Mouse (Mus musculus) stomach, embryonic 16.5 days (tissue): ENCODE results near the gene Palm3. TPM values are rescaled to one million over a fixed set of nuclear protein-coding genes. Genes with fewer than 3 reads are reported as not detected.

Source experiments
- ATAC-seq: fragments of 200-750 bp; cut with Nextera tagmentation; 2 replicates; pipeline ENCODE4 v1.8.0; 2017; ENCODE audit warnings: moderate number of reproducible peaks, moderate TSS enrichment; ENCODE audit not compliant: insufficient read depth, low FRiP score
- H3K27ac ChIP-seq: fragments of 300-500 bp; sonication (generic); 2 replicates; pipeline ENCODE4 v1.5.1; 2014; ENCODE audit warnings: low read length
- H3K27me3 ChIP-seq: fragments of 300-500 bp; sonication (generic); 2 replicates; pipeline ENCODE4 v1.6.1; 2014; ENCODE audit warnings: low read length, control low read depth, mixed read lengths; ENCODE audit not compliant: control insufficient read depth, insufficient read depth
- H3K36me3 ChIP-seq: fragments of 300-500 bp; sonication (generic); 2 replicates; pipeline ENCODE4 v1.6.1; 2014; ENCODE audit warnings: low read length; ENCODE audit not compliant: control insufficient read depth, insufficient read depth
- H3K4me1 ChIP-seq: fragments of 300-500 bp; sonication (generic); 2 replicates; pipeline ENCODE4 v1.6.1; 2014; ENCODE audit warnings: low read length, control low read depth, mixed read lengths; ENCODE audit not compliant: control insufficient read depth, insufficient read depth
- H3K4me2 ChIP-seq: fragments of 300-500 bp; sonication (generic); 2 replicates; pipeline ENCODE4 v1.6.1; 2014; ENCODE audit warnings: low read depth, low read length, mixed read lengths
- H3K4me3 ChIP-seq: fragments of 300-500 bp; sonication (generic); replicated peaks from 2 replicates; pipeline ENCODE4 v1.5.1; 2014; ENCODE audit warnings: mild to moderate bottlenecking, low read length
- H3K9ac ChIP-seq: fragments of 300-500 bp; sonication (generic); 2 replicates; pipeline ENCODE4 v1.6.1; 2014; ENCODE audit warnings: low read length
- H3K9me3 ChIP-seq: fragments of 300-500 bp; sonication (generic); replicated peaks from 2 replicates; pipeline ENCODE4 v1.6.1; 2016; ENCODE audit warnings: low read length, control low read depth; ENCODE audit not compliant: control insufficient read depth
- WGBS: fragments of 180-500 bp; shearing (Covaris S2); extraction: QIAGEN DNeasy Blood & Tissue Kit; methylation state at CpG from one replicate; pipeline ENCODE4 v1.1.7; 2014; 5-methylcytosine and 5-hydroxymethylcytosine counted together
- polyA plus RNA-seq: library from polyadenylated mRNA; unstranded; fragments of >200 nt; fragmentation: Nextera tagmentation; extraction: Ambion mirVana; gene quantifications from 2 replicates; pipeline ENCODE4 v1.2.1, GENCODE M21; 2015

The Palm3 gene
- 4.1 and 4.9 TPM in 2 replicates for polyA plus RNA-seq

DNA sequence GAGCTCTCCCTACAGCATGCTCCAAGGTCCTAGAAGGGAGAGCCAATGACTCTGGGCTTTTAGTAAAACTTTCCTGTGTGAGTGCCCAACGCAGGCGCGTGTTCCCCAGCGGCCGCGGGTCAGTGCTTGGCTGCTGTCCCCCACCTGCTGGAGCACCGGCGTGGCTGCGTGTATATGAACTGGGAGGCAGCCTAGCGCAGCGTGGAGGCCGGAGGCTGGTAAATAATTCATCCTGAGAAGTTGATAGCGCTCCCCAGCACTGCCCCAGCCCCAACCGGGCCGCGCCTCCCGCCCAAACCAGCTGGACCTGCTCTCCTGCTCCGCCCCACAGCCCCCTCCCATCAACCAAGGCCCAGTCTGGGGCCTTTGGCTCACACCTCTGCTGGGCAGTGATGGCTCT, at the start of gene Palm3:
Palm3 (plus strand) TSS at position 376 of the 400 bp plus-strand sequence.
- Histone ChIP-seq H3K9me3 (no peaks in the 10 kb centered on the region), H3K4me3 (peak within 1 kb of the TSS; percentile 10), H3K4me1 (peaks cover 28% of the 10 kb centered on the region), H3K36me3 (no peaks in the 10 kb centered on the region), H3K4me2 (peak within 1 kb of the TSS; percentile 37), H3K9ac (peak within 1 kb of the TSS; percentile 29), H3K27me3 (no peaks in the 10 kb centered on the region), H3K27ac (0 out of 2 replicates have a peak within 1 kb of the TSS, but pooled peaks have one; percentile 4)
- ATAC-seq = peak; percentile 87
- WGBS = 8% methylated on average over 18 of the region's 18 CpGs

DNA sequence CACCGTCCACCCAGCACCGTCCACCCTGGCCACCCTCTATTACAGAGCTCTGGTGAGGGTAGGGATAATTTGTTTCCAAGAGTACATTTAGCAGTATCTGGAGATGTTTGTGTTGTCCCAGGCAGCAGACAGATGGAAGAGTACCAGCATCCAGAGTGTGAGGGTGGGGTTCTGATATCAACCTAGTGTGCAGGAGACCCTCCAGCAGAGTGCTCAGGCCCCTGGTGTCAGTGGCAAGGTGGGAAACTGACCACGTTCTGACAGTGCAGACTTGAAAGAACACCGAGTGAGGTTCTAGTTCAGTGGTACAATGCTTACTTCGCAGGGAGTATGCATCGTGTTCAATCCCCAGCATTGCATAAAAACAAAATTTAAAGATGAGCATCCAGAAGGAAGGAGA, 49.6 kb upstream of the Palm3 start:
- no peaks in the 10 kb centered on the region for H3K27me3 ChIP-seq
- no peaks in the 10 kb centered on the region; the same call in 1 of the 2 replicates for H3K36me3 ChIP-seq
- H3K9me3 ChIP-seq = no peaks in the 10 kb centered on the region
- 81% methylated on average over 6 of the region's 6 CpGs for WGBS
- peaks cover 20% of the 10 kb centered on the region; the same call in 1 of the 2 replicates for H3K4me1 ChIP-seq
- no peak overlapping the region for H3K9ac ChIP-seq
- H3K4me2 ChIP-seq = peak overlapping the region; percentile 78
- H3K27ac ChIP-seq = no peak overlapping the region
- no peak for ATAC-seq
- H3K4me3 ChIP-seq = peak overlapping the region; percentile 83; the same call in 1 of the 2 replicates

DNA sequence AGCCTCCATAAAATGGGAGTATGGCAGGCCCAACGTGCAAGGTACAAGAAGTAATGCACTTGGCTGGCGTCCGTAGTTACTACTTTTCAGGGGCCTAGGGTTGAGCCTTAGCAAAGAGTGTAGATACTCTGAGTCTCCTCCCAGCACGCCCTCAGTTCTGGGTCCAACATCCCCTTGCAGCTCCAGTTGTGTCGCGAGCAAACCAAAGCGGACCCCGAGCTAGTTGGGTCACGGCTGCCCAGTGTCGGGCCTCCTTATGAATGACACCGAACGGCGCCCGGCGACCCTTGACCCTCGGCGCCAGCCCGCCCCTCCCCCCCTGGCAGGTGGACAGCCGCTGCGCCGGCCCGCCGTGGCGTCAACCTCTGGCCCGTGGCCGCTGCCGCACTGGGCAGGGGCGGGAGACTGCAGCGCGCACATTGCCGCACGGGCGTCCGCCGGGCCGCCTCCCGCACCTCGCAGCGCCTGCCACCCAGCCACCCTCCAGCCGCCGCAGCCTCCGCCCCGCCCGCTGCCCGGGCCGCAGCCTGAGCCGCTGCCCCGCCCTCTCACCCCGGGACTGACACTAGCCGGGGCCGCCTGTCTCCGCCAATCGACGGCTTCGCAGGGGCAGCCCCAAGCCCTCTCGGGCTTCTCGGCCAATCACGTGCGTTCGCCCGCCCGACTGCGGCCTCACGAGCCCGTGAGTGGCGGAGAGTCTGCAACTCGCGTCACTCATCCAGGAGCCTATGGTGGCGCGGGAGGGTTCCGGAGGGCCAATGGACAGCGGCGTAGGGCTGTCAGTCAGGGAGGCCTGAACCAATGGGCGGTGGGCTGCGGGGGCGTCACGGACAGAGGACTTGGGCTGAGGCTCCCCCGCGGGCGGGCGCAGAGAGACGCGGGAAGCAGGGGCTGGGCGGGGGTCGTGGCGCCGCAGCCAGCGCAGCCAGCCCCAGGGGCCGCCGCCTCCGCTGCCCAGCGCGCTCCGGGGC, 48.8 kb upstream of the Palm3 start, which contains the start of gene Prkaca:
Prkaca (plus strand) TSS at position 844 of the 971 bp plus-strand sequence.
- ATAC-seq = peak; percentile 99
- peak within 1 kb of the TSS; percentile 46 for H3K27ac ChIP-seq
- H3K4me3 ChIP-seq = peak within 1 kb of the TSS; percentile 83
- H3K4me2 ChIP-seq = peak within 1 kb of the TSS; percentile 93
- no peaks in the 10 kb centered on the region for H3K27me3 ChIP-seq
- H3K9me3 ChIP-seq = no peaks in the 10 kb centered on the region
- peak within 1 kb of the TSS; percentile 89 for H3K9ac ChIP-seq
- no peaks in the 10 kb centered on the region; the same call in 1 of the 2 replicates for H3K36me3 ChIP-seq
- under 1% methylated on average over 82 of the region's 94 CpGs for WGBS
- H3K4me1 ChIP-seq = peaks cover 28% of the 10 kb centered on the region

DNA sequence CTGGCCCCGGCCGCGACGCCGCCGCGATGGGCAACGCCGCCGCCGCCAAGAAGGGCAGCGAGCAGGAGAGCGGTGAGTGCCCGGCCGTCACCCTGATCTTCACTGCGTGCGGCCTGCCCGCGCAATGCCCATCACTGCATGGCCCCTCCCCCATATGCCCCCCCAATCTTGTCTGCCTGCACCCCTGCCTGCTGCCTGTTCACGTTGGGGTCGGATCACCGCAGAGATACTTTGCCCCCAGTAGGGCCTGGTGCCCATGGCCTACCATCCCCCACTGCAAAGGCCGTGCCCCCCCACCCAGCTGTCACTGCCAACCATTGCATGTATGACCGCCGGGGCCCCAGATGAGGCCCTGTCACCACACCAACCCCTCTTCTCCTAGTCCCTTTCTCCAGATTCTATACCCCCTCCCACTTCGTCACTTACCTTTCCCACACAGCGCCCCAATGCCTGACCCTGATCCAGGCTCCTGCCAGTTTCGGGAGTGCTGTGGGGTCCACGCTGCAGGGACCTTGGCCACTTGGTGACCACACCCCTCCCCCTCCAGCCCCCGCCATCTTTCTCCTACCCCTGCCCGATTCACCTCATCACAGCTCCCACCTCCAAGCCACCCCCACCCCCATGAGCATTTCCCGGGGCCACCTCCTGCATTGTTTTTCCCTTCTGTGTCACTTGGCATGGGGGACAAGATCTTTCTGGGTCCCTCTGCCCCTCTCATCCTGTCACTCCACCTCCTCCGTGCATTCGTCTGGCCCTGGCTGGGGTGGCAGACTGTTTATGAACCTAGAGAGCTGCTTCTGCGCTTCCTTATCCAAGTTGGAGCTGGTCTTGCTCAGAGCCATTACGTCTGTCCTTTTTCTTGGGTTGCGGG, 47.9 kb upstream of the Palm3 start:
- Histone ChIP-seq H3K36me3 (no peaks in the 10 kb centered on the region), H3K9me3 (no peaks in the 10 kb centered on the region), H3K4me3 (peak overlapping the region; percentile 83), H3K9ac (peak overlapping the region; percentile 89), H3K4me2 (peak overlapping the region; percentile 93), H3K27ac (peak overlapping the region; percentile 46; the same call in 1 of the 2 replicates), H3K27me3 (no peaks in the 10 kb centered on the region), H3K4me1 (peaks cover 32% of the 10 kb centered on the region)
- 3% methylated on average over 36 of the region's 37 CpGs for WGBS
- 0 out of 2 replicates have a peak, but pooled peaks have one; percentile 0 for ATAC-seq

DNA sequence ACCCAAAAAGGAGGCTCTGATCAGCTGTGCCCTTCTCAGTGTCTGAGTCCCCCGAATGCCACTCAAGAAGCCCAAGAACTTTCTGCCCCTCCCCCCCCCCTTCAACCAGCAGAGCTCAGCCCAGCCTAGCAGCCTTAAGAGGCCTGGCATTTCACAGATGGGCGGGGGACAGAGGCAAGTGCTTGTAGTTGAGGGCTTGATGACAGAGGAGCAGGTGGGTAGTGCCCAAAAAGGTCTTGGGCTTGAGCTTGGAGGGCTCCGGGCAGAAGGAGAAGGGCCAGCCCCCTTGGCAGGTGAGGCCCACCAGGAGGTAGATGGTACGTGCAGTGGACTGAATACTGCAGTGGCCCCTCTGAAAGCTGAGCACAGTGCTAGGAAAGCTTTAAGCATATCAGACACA, 46.8 kb upstream of the Palm3 start:
- ATAC-seq = no peak
- 80% methylated on average over 4 of the region's 4 CpGs for WGBS
- Histone ChIP-seq H3K27me3 (no peaks in the 10 kb centered on the region), H3K36me3 (no peaks in the 10 kb centered on the region), H3K27ac (no peak overlapping the region), H3K4me1 (peaks cover 32% of the 10 kb centered on the region), H3K9me3 (no peaks in the 10 kb centered on the region), H3K4me3 (no peak overlapping the region), H3K9ac (no peak overlapping the region; the same call in 1 of the 2 replicates), H3K4me2 (no peak overlapping the region)

DNA sequence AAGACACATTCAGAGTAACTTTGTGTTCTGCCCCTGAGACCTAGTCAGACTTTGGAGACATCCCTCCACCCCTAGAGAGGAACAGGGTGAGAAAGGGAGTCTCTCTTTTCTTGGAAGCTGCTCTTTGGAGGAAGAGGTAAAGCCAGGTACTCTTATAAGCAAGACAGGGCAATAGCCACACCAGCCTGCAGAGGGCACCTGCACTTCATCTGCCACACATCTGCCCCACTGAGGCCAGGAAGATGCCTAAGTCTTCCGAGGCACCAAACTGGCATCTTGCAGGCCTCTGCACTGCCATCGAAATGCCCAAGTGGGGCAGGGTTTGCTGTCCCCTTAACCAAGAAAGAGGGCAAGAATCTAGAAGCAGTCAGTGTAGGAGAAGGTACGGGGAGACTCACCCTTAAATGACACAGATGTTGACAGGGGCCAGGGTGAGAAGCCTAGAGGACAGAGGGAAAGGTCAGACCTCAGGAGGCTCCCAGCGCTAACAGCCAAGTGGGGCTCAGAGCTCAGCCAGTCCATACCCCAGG, 45.1 kb upstream of the Palm3 start:
- Histone ChIP-seq H3K36me3 (0 out of 2 replicates have a peak, but pooled peaks cover under 1% of the 10 kb centered on the region), H3K27me3 (no peaks in the 10 kb centered on the region), H3K9me3 (no peaks in the 10 kb centered on the region), H3K9ac (no peak overlapping the region), H3K4me2 (no peak overlapping the region), H3K4me3 (no peak overlapping the region), H3K4me1 (peaks cover 32% of the 10 kb centered on the region), H3K27ac (no peak overlapping the region)
- no peak for ATAC-seq
- WGBS = 81% methylated on average over 4 of the region's 4 CpGs

DNA sequence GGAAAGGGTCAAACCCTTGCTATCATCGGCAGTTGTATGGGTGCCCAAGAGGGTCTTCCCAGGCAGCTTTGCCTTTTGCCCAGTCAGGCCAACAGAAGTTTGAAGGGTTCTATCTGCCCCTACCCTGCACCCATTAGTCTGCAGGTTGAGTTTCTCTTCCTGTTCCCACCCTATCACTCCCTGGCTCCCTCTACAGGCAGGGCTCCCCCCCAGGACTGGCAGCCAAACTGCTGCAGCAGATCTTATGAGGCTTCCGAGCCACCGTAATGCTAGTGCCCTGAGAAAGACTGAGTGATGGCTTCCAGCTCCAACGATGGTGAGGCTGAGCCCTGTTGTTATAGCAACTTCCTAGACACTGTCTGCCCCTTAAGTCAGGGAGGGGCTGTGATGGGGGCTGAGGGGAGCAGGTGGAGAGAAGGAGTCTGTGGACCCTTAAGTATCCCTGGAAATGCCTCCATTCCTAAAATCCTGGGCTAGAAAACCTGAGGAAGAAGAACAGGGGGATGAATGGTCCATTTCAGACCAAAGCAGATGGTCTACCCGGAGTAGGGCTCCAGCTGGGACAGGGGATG, 44.4 kb upstream of the Palm3 start:
- no peak overlapping the region for H3K27ac ChIP-seq
- peaks cover 29% of the 10 kb centered on the region for H3K4me1 ChIP-seq
- H3K4me3 ChIP-seq = no peak overlapping the region
- no peak overlapping the region for H3K4me2 ChIP-seq
- peaks cover 7% of the 10 kb centered on the region; the same call in 1 of the 2 replicates for H3K36me3 ChIP-seq
- ATAC-seq = no peak
- H3K9me3 ChIP-seq = no peaks in the 10 kb centered on the region
- H3K9ac ChIP-seq = no peak overlapping the region
- H3K27me3 ChIP-seq = no peaks in the 10 kb centered on the region
- 85% methylated on average over 5 of the region's 5 CpGs for WGBS

DNA sequence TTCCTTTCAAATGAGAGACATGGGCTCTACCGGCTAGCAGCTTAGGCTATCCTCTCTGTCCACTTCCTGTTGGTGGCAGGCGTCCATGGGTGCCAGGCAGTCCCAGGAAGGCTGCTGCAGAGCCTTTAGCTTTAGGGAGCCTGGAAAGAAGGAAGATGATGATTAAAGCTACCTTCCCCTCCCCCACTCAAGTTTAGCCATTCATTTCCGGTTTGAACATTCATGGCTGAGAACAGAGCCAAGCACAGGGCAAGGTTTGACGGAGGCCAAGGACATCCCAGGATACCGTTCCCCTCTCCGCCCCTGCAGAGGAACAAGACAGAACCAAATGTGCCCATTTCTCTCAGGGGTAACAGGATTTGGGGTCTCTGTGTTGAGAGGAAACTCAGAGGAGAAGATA, 43.6 kb upstream of the Palm3 start:
- no peak for ATAC-seq
- H3K9ac ChIP-seq = peak overlapping the region; percentile 34; the same call in 1 of the 2 replicates
- H3K4me1 ChIP-seq = peaks cover 27% of the 10 kb centered on the region
- no peak overlapping the region for H3K4me3 ChIP-seq
- 51% methylated on average over 6 of the region's 6 CpGs for WGBS
- H3K36me3 ChIP-seq = peaks cover 14% of the 10 kb centered on the region; the same call in 1 of the 2 replicates
- H3K27ac ChIP-seq = no peak overlapping the region
- H3K4me2 ChIP-seq = no peak overlapping the region
- no peaks in the 10 kb centered on the region for H3K27me3 ChIP-seq
- H3K9me3 ChIP-seq = no peaks in the 10 kb centered on the region
